Mouse (Mus musculus) midbrain, embryonic 14.5 days (tissue): Measurements from ENCODE around the gene Prrt1. TPM values are rescaled to one million over a fixed set of nuclear protein-coding genes. Genes with fewer than 3 reads are reported as not detected.
A peak's percentile ranks its signal among the peaks of the same experiment; 100 is the strongest.

Source experiments
- ATAC-seq: fragments of 200-750 bp; cut with Nextera tagmentation; 2 replicates; pipeline ENCODE4 v1.8.0; 2017; ENCODE audit warnings: moderate number of reproducible peaks, moderate library complexity; ENCODE audit not compliant: low FRiP score, low TSS enrichment
- DNase-seq: peaks from one replicate; pipeline ENCODE4 v3.0.0-alpha.2; 2015
- H3K27ac ChIP-seq: fragments of 300-500 bp; sonication (generic); replicated peaks from 2 replicates; pipeline ENCODE4 v1.5.1; 2014; ENCODE audit warnings: mild to moderate bottlenecking, low read depth, low read length, moderate library complexity
- H3K27me3 ChIP-seq: fragments of 300-500 bp; sonication (generic); 2 replicates; pipeline ENCODE4 v1.6.1; 2014; ENCODE audit warnings: low read length, control low read depth, mixed read lengths; ENCODE audit not compliant: control insufficient read depth, insufficient read depth
- H3K36me3 ChIP-seq: fragments of 300-500 bp; sonication (generic); 2 replicates; pipeline ENCODE4 v1.6.1; 2014; ENCODE audit warnings: low read length, control low read depth; ENCODE audit not compliant: control insufficient read depth, insufficient read depth
- H3K4me1 ChIP-seq: fragments of 300-500 bp; sonication (generic); 2 replicates; pipeline ENCODE4 v1.6.1; 2014; ENCODE audit warnings: mild to moderate bottlenecking, antibody characterized with exemption, low read length, control low read depth; ENCODE audit not compliant: control insufficient read depth, insufficient read depth
- H3K4me2 ChIP-seq: fragments of 300-500 bp; sonication (generic); 2 replicates; pipeline ENCODE4 v1.6.1; 2014; ENCODE audit warnings: mild to moderate bottlenecking, low read length, moderate library complexity
- H3K4me3 ChIP-seq: fragments of 300-500 bp; sonication (generic); replicated peaks from 2 replicates; pipeline ENCODE4 v1.5.1; 2014; ENCODE audit warnings: low read depth, low read length
- H3K9ac ChIP-seq: fragments of 300-500 bp; sonication (generic); replicated peaks from 2 replicates; pipeline ENCODE4 v1.6.1; 2014; ENCODE audit warnings: mild to moderate bottlenecking, low read length, moderate library complexity
- H3K9me3 ChIP-seq: fragments of 300-500 bp; sonication (generic); 2 replicates; pipeline ENCODE4 v1.6.1; 2016; ENCODE audit warnings: low read length, control low read depth, mixed read lengths; ENCODE audit not compliant: control insufficient read depth
- WGBS: fragments of 180-500 bp; shearing (Covaris S2); extraction: QIAGEN DNeasy Blood & Tissue Kit; methylation state at CpG from one replicate; pipeline ENCODE4 v1.1.7; 2014; 5-methylcytosine and 5-hydroxymethylcytosine counted together
- polyA plus RNA-seq: library from polyadenylated mRNA; unstranded; fragments of >200 nt; fragmentation: Nextera tagmentation; extraction: Ambion mirVana; gene quantifications from 2 replicates; pipeline ENCODE4 v1.2.1, GENCODE M21; 2014

Gene Prrt1
- polyA plus RNA-seq, 1 experiment from 2014 or later = 12.4 TPM

GRCm38 (mm10) chr17:34640778-34641601 is 11.7 kb downstream of the Prrt1 start:
- Histone ChIP-seq H3K4me3 (no peak overlapping the region), H3K36me3 (no peaks in the 10 kb centered on the region; the same call in 1 of the 2 replicates), H3K27me3 (no peaks in the 10 kb centered on the region), H3K27ac (peak overlapping the region; percentile 73), H3K4me1 (peaks cover 11% of the 10 kb centered on the region), H3K9ac (peak overlapping the region; percentile 16; the same call in 1 of the 2 replicates), H3K9me3 (no peaks in the 10 kb centered on the region), H3K4me2 (no peak overlapping the region)
- peak; percentile 64 for DNase-seq
- 12% methylated on average over 11 of the region's 11 CpGs for WGBS
- ATAC-seq = peak; percentile 25; the same call in 1 of the 2 replicates

- no peak for ATAC-seq
- Histone ChIP-seq H3K4me3 (no peak overlapping the region), H3K36me3 (no peaks in the 10 kb centered on the region; the same call in 1 of the 2 replicates), H3K4me1 (peaks cover 12% of the 10 kb centered on the region), H3K27ac (no peak overlapping the region), H3K9ac (no peak overlapping the region), H3K4me2 (no peak overlapping the region), H3K9me3 (no peaks in the 10 kb centered on the region), H3K27me3 (no peaks in the 10 kb centered on the region)
- 93% methylated on average over 3 of the region's 3 CpGs for WGBS
- no peak for DNase-seq
Measured at GRCm38 (mm10) chr17:34641945-34642344, 12.6 kb downstream of the Prrt1 start.

- peaks cover under 1% of the 10 kb centered on the region; the same call in 1 of the 2 replicates for H3K36me3 ChIP-seq
- H3K9ac ChIP-seq = no peak overlapping the region
- DNase-seq (no peak), ATAC-seq (no peak)
- H3K4me3 ChIP-seq = no peak overlapping the region
- H3K27ac ChIP-seq = no peak overlapping the region
- 91% methylated on average over 4 of the region's 4 CpGs for WGBS
- H3K4me2 ChIP-seq = no peak overlapping the region
- H3K4me1 ChIP-seq = peaks cover 20% of the 10 kb centered on the region
- H3K27me3 ChIP-seq = no peaks in the 10 kb centered on the region
- H3K9me3 ChIP-seq = no peaks in the 10 kb centered on the region
Measured at GRCm38 (mm10) chr17:34643379-34643778, 14.0 kb downstream of the Prrt1 start.

GRCm38 (mm10) chr17:34643944-34644343 is 14.6 kb downstream of the Prrt1 start:
- Histone ChIP-seq H3K9me3 (no peaks in the 10 kb centered on the region), H3K36me3 (peaks cover 6% of the 10 kb centered on the region), H3K4me2 (peak overlapping the region; percentile 27; the same call in 1 of the 2 replicates), H3K4me1 (peaks cover 20% of the 10 kb centered on the region), H3K9ac (no peak overlapping the region), H3K27me3 (no peaks in the 10 kb centered on the region), H3K4me3 (no peak overlapping the region), H3K27ac (no peak overlapping the region)
- WGBS = 86% methylated on average over 10 of the region's 10 CpGs
- DNase-seq (no peak), ATAC-seq (no peak)

GRCm38 (mm10) chr17:34644608-34645007 is 15.3 kb downstream of the Prrt1 start, which contains the start of gene Fkbpl:
Gene Fkbpl (plus strand): TSS chr17:34644764.
- DNase-seq (peak; percentile 98), ATAC-seq (peak; percentile 75)
- Histone ChIP-seq H3K9ac (peak within 1 kb of the TSS; percentile 56), H3K4me2 (peak within 1 kb of the TSS; percentile 70), H3K4me1 (peaks cover 20% of the 10 kb centered on the region), H3K36me3 (peaks cover 12% of the 10 kb centered on the region), H3K4me3 (peak within 1 kb of the TSS; percentile 55), H3K9me3 (no peaks in the 10 kb centered on the region), H3K27me3 (no peaks in the 10 kb centered on the region), H3K27ac (peak within 1 kb of the TSS; percentile 77)
- under 1% methylated on average over 16 of the region's 16 CpGs for WGBS

- Histone ChIP-seq H3K27me3 (no peaks in the 10 kb centered on the region), H3K9me3 (no peaks in the 10 kb centered on the region), H3K4me3 (peak overlapping the region; percentile 55), H3K9ac (peak overlapping the region; percentile 56), H3K36me3 (peaks cover 20% of the 10 kb centered on the region), H3K27ac (peak overlapping the region; percentile 77; the same call in 1 of the 2 replicates), H3K4me2 (peak overlapping the region; percentile 70), H3K4me1 (peaks cover 20% of the 10 kb centered on the region)
- WGBS = 44% methylated on average over 10 of the region's 10 CpGs
- no peak for DNase-seq
- no peak for ATAC-seq
Measured at GRCm38 (mm10) chr17:34645256-34645829, 16.0 kb downstream of the Prrt1 start.

GRCm38 (mm10) chr17:34645831-34646511 is 16.6 kb downstream of the Prrt1 start:
- ATAC-seq = no peak
- Histone ChIP-seq H3K4me2 (peak overlapping the region; percentile 70), H3K36me3 (peaks cover 26% of the 10 kb centered on the region), H3K4me1 (peaks cover 20% of the 10 kb centered on the region), H3K4me3 (no peak overlapping the region), H3K9me3 (no peaks in the 10 kb centered on the region), H3K27me3 (no peaks in the 10 kb centered on the region), H3K27ac (no peak overlapping the region), H3K9ac (no peak overlapping the region)
- 91% methylated on average over 30 of the region's 30 CpGs for WGBS
- no peak for DNase-seq

GRCm38 (mm10) chr17:34646906-34647787 is 17.8 kb downstream of the Prrt1 start, which contains the start of gene Atf6b:
Gene Atf6b (plus strand): TSS chr17:34647146.
- WGBS = 2% methylated on average over 66 of the region's 66 CpGs
- peak; percentile 97 for DNase-seq

More at GRCm38 (mm10) chr17:34646906-34647787, 17.8 kb downstream of the Prrt1 start, which contains the start of gene Atf6b:
- H3K4me2 ChIP-seq = peak within 1 kb of the TSS; percentile 78
- H3K27me3 ChIP-seq = no peaks in the 10 kb centered on the region
- no peaks in the 10 kb centered on the region for H3K9me3 ChIP-seq
- H3K4me3 ChIP-seq = peak within 1 kb of the TSS; percentile 95
- H3K36me3 ChIP-seq = peaks cover 38% of the 10 kb centered on the region
- peak; percentile 96 for ATAC-seq
- H3K4me1 ChIP-seq = peaks cover 20% of the 10 kb centered on the region
- peak within 1 kb of the TSS; percentile 85 for H3K9ac ChIP-seq
- peak within 1 kb of the TSS; percentile 79 for H3K27ac ChIP-seq
